Mouse (Mus musculus) megakaryocyte progenitor cell, adult 5-6 weeks (primary cell): Measurements from ENCODE around the gene Olfr1065. TPM values are rescaled to one million over a fixed set of nuclear protein-coding genes. Genes with fewer than 3 reads are reported as not detected.
"Not testable (repeated sequence)": the region's sequence is repeated elsewhere in the genome, so short reads cannot be mapped to it uniquely, and the experiment has no call there.

ENCODE experiments used
- ATAC-seq: replicated peaks from 2 replicates; pipeline ENCODE4 v1.8.0; 2016; ENCODE audit warnings: mild to moderate bottlenecking, moderate TSS enrichment, inconsistent platforms; ENCODE audit not compliant: poor library complexity
- total RNA-seq, 2 experiments: library from RNA; stranded (forward) in 1 of 2; stranded (reverse) in 1 of 2; fragments of 157-497, 149-512 nt in 1 of 2; fragments of 200-1000 nt in 1 of 2; gene quantifications; 2 replicates each; pipeline versions ENCODE4 v1.2.3 to v1.2.4; 2015 to 2017

The Olfr1065 gene
- total RNA-seq (2015): not detected in 2 replicates
- not detected in 2 replicates for total RNA-seq (2017)

GRCm38 (mm10) chr2:86450491-86450890, at the start of gene Olfr1065:
Olfr1065 (minus strand) TSS chr2:86450591.
- not testable (repeated sequence) for ATAC-seq

DNA sequence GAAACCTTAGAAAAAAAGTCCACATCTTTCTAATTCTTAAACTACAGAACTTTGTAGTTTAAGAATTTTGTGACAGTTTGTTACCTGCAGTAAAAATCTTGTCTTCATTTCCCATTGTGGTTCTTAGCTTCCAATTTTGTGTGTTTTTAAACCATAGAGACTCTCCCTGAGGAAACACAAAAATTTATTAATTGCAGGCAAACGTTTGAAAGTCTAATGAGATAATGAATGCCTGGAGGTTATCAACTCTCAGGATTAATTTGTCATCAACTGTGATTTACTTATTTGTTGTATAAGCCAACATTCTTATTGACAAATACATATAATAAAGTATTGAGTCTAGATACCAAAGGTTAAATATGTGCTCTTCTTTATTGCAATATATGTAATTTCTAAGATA, 36.9 kb upstream of the Olfr1065 start, which contains the start of gene Olfr228:
Olfr228 (minus strand) TSS at position 101 of the 400 bp plus-strand sequence.
- no peak for ATAC-seq

- ATAC-seq: peak; percentile 77
Measured at GRCm38 (mm10) chr2:86464442-86465109, 14.2 kb upstream of the Olfr1065 start.

DNA sequence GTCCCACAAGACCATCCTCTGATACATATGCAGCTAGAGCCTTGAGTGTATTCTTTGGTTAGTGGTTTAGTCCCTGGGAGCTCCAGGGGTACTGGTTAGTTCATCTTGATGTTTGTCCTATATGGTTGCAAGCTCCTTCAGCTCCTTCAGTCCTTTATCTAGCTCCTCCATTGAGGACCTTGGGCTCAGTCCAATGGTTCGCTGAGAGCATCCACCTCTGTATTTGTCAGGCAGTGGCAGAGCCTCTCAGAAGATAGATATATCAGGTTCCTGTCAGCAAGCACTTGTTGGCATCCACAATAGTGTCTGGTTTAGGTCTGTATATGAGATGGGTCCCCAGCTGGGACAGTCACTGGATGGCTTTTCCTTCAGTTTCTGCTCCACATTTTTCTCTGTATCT, 10.0 kb upstream of the Olfr1065 start:
- ATAC-seq: no peak

GRCm38 (mm10) chr2:86456169-86456568, 5.8 kb upstream of the Olfr1065 start, which contains the start of gene Olfr1066:
Olfr1066 (minus strand) TSS chr2:86456269.
- ATAC-seq: no peak

DNA sequence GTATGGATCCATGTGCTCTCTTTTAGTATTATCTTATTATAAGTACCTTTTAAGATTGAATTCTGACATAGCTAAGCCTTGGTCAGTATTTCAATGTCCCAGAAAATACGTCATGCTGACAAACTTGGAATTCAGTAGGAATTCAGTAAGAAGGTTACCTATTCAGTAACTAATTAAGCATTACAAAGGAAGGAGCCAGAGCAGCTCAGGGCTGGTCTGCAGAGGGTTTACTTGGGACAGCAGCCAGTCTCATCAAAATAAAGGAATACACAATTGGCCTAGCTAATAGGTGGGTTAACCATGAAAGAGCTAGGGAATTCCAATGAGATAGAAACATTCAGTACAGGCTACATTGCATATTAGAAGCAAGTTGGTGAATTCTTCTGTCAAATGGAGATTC, 8.3 kb downstream of the Olfr1065 start:
- not testable (repeated sequence) for ATAC-seq

GRCm38 (mm10) chr2:86428511-86428910, 21.9 kb downstream of the Olfr1065 start:
- not testable (repeated sequence) for ATAC-seq

- not testable (repeated sequence) for ATAC-seq
Measured at GRCm38 (mm10) chr2:86426649-86427048, 23.7 kb downstream of the Olfr1065 start, which contains the start of gene Olfr1062. Olfr1062 (minus strand) TSS chr2:86426749.

DNA sequence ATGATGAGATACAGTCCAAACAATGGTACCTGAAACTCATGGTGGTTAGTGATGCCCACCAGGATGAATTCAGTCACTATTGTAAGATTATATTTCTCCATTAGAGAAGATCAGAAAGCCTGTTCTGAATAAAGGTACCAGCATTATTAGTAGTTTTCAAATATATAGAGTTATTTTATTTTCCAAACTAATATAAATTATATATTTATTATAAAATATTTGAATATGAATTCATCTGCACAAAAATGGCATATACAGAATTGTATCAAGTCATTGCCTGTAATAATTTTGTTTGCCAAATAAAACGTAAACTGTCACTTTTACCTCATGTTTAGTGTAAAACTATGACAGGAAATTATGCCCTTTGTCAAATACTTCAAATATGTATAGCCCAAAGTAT, 36.4 kb downstream of the Olfr1065 start, which contains the start of gene Olfr1061:
Olfr1061 (minus strand) TSS at position 101 of the 400 bp plus-strand sequence.
- no peak for ATAC-seq

- no peak for ATAC-seq
Measured at GRCm38 (mm10) chr2:86395114-86395513, 55.3 kb downstream of the Olfr1065 start.

Other genes starting within 250 kb of the Olfr1065 start
- not detected in 2 replicates for gene Olfr1045, start 247.6 kb downstream of the Olfr1065 start, total RNA-seq (2015)
- not detected in 2 replicates for gene Olfr1045, start 247.6 kb downstream of the Olfr1065 start, total RNA-seq (2017)
- not detected in 2 replicates for gene Olfr1046, start 231.3 kb downstream of the Olfr1065 start, total RNA-seq (2015)
- gene Olfr1046, start 231.3 kb downstream of the Olfr1065 start, total RNA-seq (2017): not detected in 2 replicates
- gene Olfr1047, start 219.2 kb downstream of the Olfr1065 start, total RNA-seq (2015): not detected in 2 replicates
- gene Olfr1047, start 219.2 kb downstream of the Olfr1065 start, total RNA-seq (2017): not detected in 2 replicates
- not detected in 2 replicates for gene Olfr1048, start 210.3 kb downstream of the Olfr1065 start, total RNA-seq (2015)
- not detected in 2 replicates for gene Olfr1048, start 210.3 kb downstream of the Olfr1065 start, total RNA-seq (2017)
- not detected in 2 replicates for gene Olfr1049, start 192.3 kb downstream of the Olfr1065 start, total RNA-seq (2015)
- gene Olfr1049, start 192.3 kb downstream of the Olfr1065 start, total RNA-seq (2017): not detected in 2 replicates
- not detected in 2 replicates for gene Olfr1051, start 171.5 kb downstream of the Olfr1065 start, total RNA-seq (2015)
- gene Olfr1051, start 171.5 kb downstream of the Olfr1065 start, total RNA-seq (2017): not detected in 2 replicates
- gene Olfr1052, start 158.1 kb downstream of the Olfr1065 start, total RNA-seq (2015): not detected in 2 replicates
- gene Olfr1052, start 158.1 kb downstream of the Olfr1065 start, total RNA-seq (2017): not detected in 2 replicates
- not detected in 2 replicates for gene Olfr1053, start 135.3 kb downstream of the Olfr1065 start, total RNA-seq (2015)
- not detected in 2 replicates for gene Olfr1053, start 135.3 kb downstream of the Olfr1065 start, total RNA-seq (2017)
- not detected in 2 replicates for gene Olfr1054, start 115.2 kb downstream of the Olfr1065 start, total RNA-seq (2015)
- not detected in 2 replicates for gene Olfr1054, start 115.2 kb downstream of the Olfr1065 start, total RNA-seq (2017)
- gene Olfr1055, start 100.3 kb downstream of the Olfr1065 start, total RNA-seq (2015): not detected in 2 replicates
- not detected in 2 replicates for gene Olfr1055, start 100.3 kb downstream of the Olfr1065 start, total RNA-seq (2017)
- not detected in 2 replicates for gene Olfr1056, start 88.1 kb downstream of the Olfr1065 start, total RNA-seq (2015)
- not detected in 2 replicates for gene Olfr1056, start 88.1 kb downstream of the Olfr1065 start, total RNA-seq (2017)
- gene Olfr1057, start 72.2 kb downstream of the Olfr1065 start, total RNA-seq (2015): not detected in 2 replicates
- not detected in 2 replicates for gene Olfr1057, start 72.2 kb downstream of the Olfr1065 start, total RNA-seq (2017)
- not detected in 2 replicates for gene Olfr1058, start 62.0 kb downstream of the Olfr1065 start, total RNA-seq (2015)
- gene Olfr1058, start 62.0 kb downstream of the Olfr1065 start, total RNA-seq (2017): not detected in 2 replicates
- gene Olfr1061, start 36.5 kb downstream of the Olfr1065 start, total RNA-seq (2015): not detected in 2 replicates
- not detected in 2 replicates for gene Olfr1061, start 36.5 kb downstream of the Olfr1065 start, total RNA-seq (2017)
- gene Olfr1062, start 23.8 kb downstream of the Olfr1065 start, total RNA-seq (2015): not detected in 2 replicates
- gene Olfr1062, start 23.8 kb downstream of the Olfr1065 start, total RNA-seq (2017): not detected in 2 replicates
- gene Olfr1066, start 5.7 kb upstream of the Olfr1065 start, total RNA-seq (2015): not detected in 2 replicates
- not detected in 2 replicates for gene Olfr1066, start 5.7 kb upstream of the Olfr1065 start, total RNA-seq (2017)
- not detected in 2 replicates for gene Olfr228, start 36.8 kb upstream of the Olfr1065 start, total RNA-seq (2015)
- not detected in 2 replicates for gene Olfr228, start 36.8 kb upstream of the Olfr1065 start, total RNA-seq (2017)
- not detected in 2 replicates for gene Olfr1076, start 57.9 kb upstream of the Olfr1065 start, total RNA-seq (2015)
- not detected in 2 replicates for gene Olfr1076, start 57.9 kb upstream of the Olfr1065 start, total RNA-seq (2017)
- not detected in 2 replicates for gene Olfr1079, start 91.9 kb upstream of the Olfr1065 start, total RNA-seq (2015)
- not detected in 2 replicates for gene Olfr1079, start 91.9 kb upstream of the Olfr1065 start, total RNA-seq (2017)
- not detected in 2 replicates for gene Olfr1080, start 107.6 kb upstream of the Olfr1065 start, total RNA-seq (2015)
- gene Olfr1080, start 107.6 kb upstream of the Olfr1065 start, total RNA-seq (2017): not detected in 2 replicates
- gene Olfr1082, start 148.4 kb upstream of the Olfr1065 start, total RNA-seq (2015): not detected in 2 replicates
- not detected in 2 replicates for gene Olfr1082, start 148.4 kb upstream of the Olfr1065 start, total RNA-seq (2017)
- gene Olfr1084, start 189.1 kb upstream of the Olfr1065 start, total RNA-seq (2015): not detected in 2 replicates
- not detected in 2 replicates for gene Olfr1084, start 189.1 kb upstream of the Olfr1065 start, total RNA-seq (2017)
- not detected in 2 replicates for gene Olfr1085, start 211.4 kb upstream of the Olfr1065 start, total RNA-seq (2015)
- gene Olfr1085, start 211.4 kb upstream of the Olfr1065 start, total RNA-seq (2017): not detected in 2 replicates
- not detected in 2 replicates for gene Olfr1086, start 229.5 kb upstream of the Olfr1065 start, total RNA-seq (2015)
- gene Olfr1086, start 229.5 kb upstream of the Olfr1065 start, total RNA-seq (2017): not detected in 2 replicates
- gene Olfr1087, start 247.8 kb upstream of the Olfr1065 start, total RNA-seq (2015): not detected in 2 replicates
- not detected in 2 replicates for gene Olfr1087, start 247.8 kb upstream of the Olfr1065 start, total RNA-seq (2017)